Mouse (Mus musculus): ENCODE measurements around the gene Hoxd12. TPM values are rescaled to one million over a fixed set of nuclear protein-coding genes. Genes with fewer than 3 reads are reported as not detected.

The Hoxd12 gene
- total RNA-seq, 2 experiments from 2014 or later: not detected

GRCm38 (mm10) chr2:74709465-74710419, 34.9 kb downstream of the Hoxd12 start:
- DNase-seq: no peak

DNA sequence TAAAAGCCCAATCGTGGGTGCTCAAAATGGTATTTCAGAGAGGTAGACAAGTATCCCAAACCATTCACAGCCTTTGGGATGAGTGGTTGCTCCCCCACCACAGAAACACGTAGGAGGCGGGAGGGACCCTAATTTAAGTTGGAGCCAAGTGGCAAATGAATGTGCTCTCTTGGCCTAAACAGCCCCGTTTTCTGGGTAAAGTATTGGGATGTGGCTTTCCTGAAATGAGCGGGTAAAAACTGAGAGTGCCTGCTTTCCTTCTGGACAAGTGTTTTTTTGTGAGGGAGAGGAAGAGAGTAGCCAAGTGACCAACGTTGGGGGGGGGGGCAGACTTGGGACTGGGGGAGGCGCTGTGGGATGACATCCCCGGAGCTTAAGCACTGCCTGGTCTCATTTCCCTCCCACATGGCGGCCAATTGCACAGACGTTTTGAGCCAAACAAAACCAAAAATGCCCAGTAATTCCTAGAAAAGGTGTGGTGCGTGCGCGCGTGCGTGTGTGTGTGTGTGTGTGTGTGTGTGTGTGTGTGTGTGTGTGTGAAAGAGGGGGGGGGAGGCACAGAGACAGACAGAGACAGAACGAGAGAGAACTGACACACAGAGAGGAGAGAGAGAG, 36.2 kb downstream of the Hoxd12 start:
- peak; percentile 44 to 48 for DNase-seq

DNA sequence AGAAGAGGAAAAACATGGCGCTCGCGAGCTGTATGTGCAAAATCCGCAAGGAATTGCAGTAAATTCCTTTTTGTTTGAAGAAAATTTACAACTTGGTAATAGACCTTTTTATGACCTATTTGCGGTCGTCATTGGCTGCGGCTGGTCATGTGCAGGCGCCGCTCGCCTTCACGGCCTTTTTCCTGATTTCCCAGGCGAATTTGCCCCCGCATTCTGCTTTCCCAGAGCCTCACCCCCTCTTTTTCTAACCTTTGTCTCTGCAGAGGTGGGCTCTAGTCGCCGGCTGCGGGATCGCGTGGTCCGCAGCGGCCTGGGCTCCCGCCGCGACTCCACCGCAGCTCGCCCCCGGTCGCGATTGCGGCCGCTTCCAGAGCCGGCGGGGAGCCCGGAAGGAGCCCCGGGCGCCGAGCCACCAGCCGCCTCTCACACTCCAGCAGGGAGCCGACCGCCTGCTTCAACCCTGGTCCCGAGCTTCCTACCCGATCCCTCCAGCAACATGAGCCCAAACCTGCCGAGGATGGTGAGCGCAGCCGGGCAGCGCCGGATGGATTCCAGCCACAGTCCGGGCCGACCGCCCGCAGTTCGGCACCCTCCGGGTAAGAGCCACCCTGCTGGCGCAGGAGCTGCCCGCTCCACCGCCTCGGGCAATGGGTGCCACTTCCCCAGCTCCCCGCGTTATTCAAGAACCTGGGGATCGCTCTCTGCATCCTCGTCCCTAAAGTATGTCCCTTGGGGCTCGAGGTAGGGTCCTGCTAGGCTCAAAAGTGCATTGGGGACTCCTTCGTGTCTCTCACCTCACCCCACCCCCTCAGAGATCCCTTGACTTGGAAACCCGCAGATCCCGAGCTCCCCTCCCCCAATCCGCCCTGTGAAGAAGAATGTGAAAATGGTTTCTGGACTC, 37.2 kb downstream of the Hoxd12 start, which contains the start of the genes Hoxd3 and Hoxd4:
TSS of gene Hoxd3 (plus strand) at position 207 of the 901 bp plus-strand sequence.
TSS of gene Hoxd4 (plus strand) at position 209 of the 901 bp plus-strand sequence.
- peak; percentile 74 to 82 for DNase-seq

DNA sequence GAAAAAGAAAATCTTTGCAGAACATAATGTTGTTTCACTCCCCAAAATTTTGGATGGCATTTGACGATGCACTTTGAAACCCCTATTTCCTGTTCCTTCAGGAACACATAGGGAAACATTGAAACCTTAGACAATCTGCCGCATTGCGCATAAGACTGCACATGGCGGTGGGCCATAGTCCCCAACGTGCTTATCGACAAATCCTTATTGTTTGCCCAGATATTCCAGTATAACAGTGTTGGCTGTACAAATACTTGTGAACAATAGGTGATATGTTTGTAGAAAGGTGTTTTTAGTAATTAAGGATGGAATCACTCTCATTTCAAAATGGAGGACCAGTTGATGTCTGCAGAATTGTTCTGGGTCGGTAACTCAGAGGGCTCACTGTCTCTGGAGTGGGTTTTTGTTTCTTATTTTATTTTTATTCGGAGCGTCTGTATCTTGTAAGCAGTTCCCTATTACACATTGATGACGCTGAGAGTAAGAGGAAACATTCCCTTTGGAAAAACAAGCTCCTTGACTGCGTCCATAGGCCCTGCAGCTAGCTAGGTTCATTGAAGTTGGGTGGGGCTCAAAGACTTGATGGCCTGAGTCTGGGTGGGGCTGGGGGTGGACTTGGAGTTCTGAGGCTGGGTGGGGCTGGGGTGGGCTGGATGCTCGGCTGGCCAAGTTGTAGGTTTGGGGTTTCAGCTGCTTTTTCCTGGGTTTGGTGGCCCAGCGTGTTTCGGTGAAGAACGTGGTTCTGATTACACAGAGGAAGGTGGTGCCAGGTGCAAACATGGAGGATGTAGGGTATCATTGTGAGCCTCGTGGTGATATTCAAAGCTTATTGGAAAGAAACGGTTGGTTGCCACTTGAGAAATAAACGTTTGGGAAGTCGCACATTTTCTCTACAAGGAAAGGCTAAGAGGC, 38.7 kb downstream of the Hoxd12 start:
- no peak for DNase-seq

GRCm38 (mm10) chr2:74714156-74714789, 39.5 kb downstream of the Hoxd12 start:
- DNase-seq: peak in 1 of 2 experiments; percentile 47

DNA sequence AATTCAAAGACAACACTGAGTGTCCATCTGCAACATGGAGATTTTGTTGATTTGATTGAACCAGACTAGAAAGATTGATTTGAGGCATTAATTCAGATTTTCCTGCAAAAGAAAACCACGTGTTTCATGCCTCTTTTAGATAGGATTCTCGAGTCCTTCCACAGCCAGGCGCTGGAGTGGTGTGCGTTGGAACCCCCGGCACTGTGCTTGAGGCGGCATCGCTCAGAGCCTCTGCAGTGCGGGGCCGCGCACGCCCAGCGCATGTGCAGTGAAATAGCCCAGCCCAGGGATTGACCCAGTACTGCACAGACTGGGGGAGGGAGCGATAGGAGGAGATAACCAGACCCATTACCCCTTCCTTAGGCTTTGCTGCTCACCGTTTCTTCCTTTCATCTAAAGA, 40.1 kb downstream of the Hoxd12 start:
- DNase-seq: peak; percentile 80 to 85

- DNase-seq: peak; percentile 95 to 96
These were observed 40.9 kb downstream of the Hoxd12 start for GRCm38 (mm10) chr2:74715504-74716241.

DNA sequence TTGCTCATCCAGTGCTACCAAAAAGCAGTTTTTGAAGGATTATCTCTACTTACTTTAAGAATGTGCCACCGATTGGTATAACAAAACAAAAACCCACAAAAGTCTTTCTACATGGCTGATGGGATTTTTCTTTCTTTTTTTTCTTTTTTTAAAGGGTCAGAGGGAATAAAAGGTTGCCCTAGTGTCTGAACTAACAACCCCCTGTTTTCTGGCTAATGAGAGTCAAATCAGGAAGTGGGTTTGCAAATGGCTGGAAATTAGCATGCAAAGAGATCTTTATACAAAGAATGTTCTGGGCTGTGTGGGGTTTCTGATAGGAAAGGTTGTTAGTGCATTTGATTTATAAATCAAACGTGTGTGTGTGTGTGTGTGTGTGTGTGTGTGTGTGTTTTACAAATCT, 45.6 kb downstream of the Hoxd12 start:
- DNase-seq: no peak

DNA sequence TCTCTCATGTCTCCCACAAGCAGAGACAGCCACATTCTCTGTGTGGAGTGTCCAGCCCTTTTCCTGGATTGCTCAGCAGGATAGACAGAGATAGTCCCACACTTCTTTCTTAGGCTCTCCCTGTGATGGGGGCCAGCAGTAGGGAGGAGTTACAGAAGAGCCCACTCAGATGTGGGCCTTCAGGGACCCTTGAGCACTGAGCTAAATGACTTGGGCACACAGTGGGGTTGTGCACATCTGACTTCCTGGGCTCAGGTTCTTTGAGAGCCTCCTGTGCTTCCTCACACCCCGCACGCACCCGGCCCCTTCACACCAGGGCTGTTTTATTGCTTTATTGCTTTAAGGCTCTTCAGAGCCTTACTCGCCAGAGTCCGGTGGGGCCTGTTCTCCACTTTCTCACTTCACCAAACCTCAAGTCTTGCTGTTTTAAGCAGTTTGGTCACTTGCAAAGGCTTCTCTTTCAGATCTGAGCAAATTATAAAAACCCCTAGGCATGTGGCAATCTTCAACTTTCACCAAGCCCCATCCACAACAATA, 46.2 kb downstream of the Hoxd12 start:
- DNase-seq: no peak

GRCm38 (mm10) chr2:74721882-74722281, 47.1 kb downstream of the Hoxd12 start:
- no peak for DNase-seq

DNA sequence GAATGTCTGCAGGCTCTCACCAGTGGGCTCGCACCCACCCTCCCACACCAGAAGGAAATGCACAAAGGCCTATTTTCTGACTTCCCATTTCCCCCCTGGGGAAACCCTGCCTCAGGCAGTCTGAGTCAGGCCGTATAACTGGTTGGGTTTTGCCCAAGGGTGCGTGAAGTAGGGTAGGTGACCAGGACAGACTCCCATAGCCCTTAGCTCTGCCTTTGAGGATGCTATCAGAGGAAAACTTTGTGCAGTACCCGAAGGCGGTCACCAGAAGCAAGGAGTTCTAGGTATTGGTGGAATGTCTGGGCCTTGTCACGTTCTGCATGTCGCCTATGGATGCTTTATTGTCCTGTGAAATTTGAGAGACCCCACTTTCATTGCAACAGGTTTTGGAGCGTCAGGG, 48.1 kb downstream of the Hoxd12 start:
- DNase-seq: no peak

GRCm38 (mm10) chr2:74724244-74725015, 49.6 kb downstream of the Hoxd12 start:
- DNase-seq: peak in 1 of 2 experiments; percentile 44

DNA sequence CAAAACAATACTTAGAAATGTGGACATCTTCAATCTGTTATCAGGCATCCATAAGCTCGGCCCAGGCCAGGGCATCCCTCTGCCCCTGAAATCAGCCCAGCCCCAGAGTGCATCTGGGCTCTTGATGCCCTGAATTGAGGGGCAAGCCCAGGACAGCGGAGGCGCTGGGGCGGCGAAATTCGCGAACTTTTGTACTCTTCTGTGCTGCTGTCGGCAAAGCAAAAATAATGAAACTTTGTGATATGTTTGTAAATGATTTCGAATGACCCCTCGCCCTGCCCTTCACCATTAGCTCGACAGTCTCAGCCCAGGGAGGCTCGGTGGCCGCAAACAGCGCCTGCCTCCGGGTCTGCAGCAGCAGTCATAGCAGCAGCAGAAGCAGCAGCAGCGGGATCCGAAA, 50.4 kb downstream of the Hoxd12 start:
- DNase-seq: no peak

GRCm38 (mm10) chr2:74726551-74726950, 51.7 kb downstream of the Hoxd12 start, which contains the start of gene Gm28230:
Gene Gm28230, plus strand, starts transcription at chr2:74726728.
- peak; percentile 54 to 63 for DNase-seq

- no peak for DNase-seq
These were observed 52.3 kb downstream of the Hoxd12 start for GRCm38 (mm10) chr2:74726973-74727639.
